Mouse (Mus musculus) hindbrain, embryonic 14.5 days (tissue): ENCODE measurements around the gene Klc2. TPM values are rescaled to one million over a fixed set of nuclear protein-coding genes. Genes with fewer than 3 reads are reported as not detected.

Source experiments
- ATAC-seq: fragments of 200-750 bp; cut with Nextera tagmentation; 2 replicates; pipeline ENCODE4 v1.8.0; 2017; ENCODE audit warnings: moderate number of reproducible peaks, mild to moderate bottlenecking, moderate TSS enrichment, moderate library complexity; ENCODE audit not compliant: low FRiP score
- DNase-seq: peaks from one replicate; pipeline ENCODE4 v3.0.0-alpha.2; 2015; ENCODE audit warnings: low spot score
- H3K27ac ChIP-seq: fragments of 300-500 bp; sonication (generic); 2 replicates; pipeline ENCODE4 v1.5.1; 2014; ENCODE audit warnings: mild to moderate bottlenecking, moderate library complexity
- H3K27me3 ChIP-seq: fragments of 300-500 bp; sonication (generic); 2 replicates; pipeline ENCODE4 v1.6.1; 2014; ENCODE audit warnings: mild to moderate bottlenecking, low read length, mixed read lengths; ENCODE audit not compliant: control insufficient read depth, insufficient read depth
- H3K36me3 ChIP-seq: fragments of 300-500 bp; sonication (generic); replicated peaks from 2 replicates; pipeline ENCODE4 v1.6.1; 2014; ENCODE audit not compliant: control insufficient read depth, insufficient read depth
- H3K4me1 ChIP-seq: fragments of 300-500 bp; sonication (generic); replicated peaks from 2 replicates; pipeline ENCODE4 v1.6.1; 2014; ENCODE audit warnings: antibody characterized with exemption, low read length, mixed read lengths; ENCODE audit not compliant: control insufficient read depth, insufficient read depth
- H3K4me2 ChIP-seq: fragments of 300-500 bp; sonication (generic); replicated peaks from 2 replicates; pipeline ENCODE4 v1.6.1; 2014; ENCODE audit warnings: mild to moderate bottlenecking, moderate library complexity
- H3K4me3 ChIP-seq: fragments of 300-500 bp; sonication (generic); replicated peaks from 2 replicates; pipeline ENCODE4 v1.5.1; 2014; ENCODE audit warnings: mild to moderate bottlenecking, low read length
- H3K9ac ChIP-seq: fragments of 300-500 bp; sonication (generic); 2 replicates; pipeline ENCODE4 v1.6.1; 2014
- H3K9me3 ChIP-seq: fragments of 300-500 bp; sonication (generic); 2 replicates; pipeline ENCODE4 v1.6.1; 2016; ENCODE audit warnings: low read length; ENCODE audit not compliant: control insufficient read depth
- WGBS: fragments of 180-500 bp; shearing (Covaris S2); extraction: QIAGEN DNeasy Blood & Tissue Kit; methylation state at CpG from one replicate; pipeline ENCODE4 v1.1.7; 2014; 5-methylcytosine and 5-hydroxymethylcytosine counted together
- polyA plus RNA-seq: library from polyadenylated mRNA; unstranded; fragments of >200 nt; fragmentation: Nextera tagmentation; extraction: Ambion mirVana; gene quantifications from 2 replicates; pipeline ENCODE4 v1.2.1, GENCODE M21; 2014

Klc2 gene
- polyA plus RNA-seq, 1 experiment from 2014 or later: 72.7 TPM

- DNase-seq: no peak
- H3K27me3 ChIP-seq: no peaks in the 10 kb centered on the region
- ATAC-seq: no peak
- H3K9me3 ChIP-seq: no peaks in the 10 kb centered on the region
- H3K4me3 ChIP-seq: no peak overlapping the region
- H3K36me3 ChIP-seq: peaks cover 77% of the 10 kb centered on the region
- H3K27ac ChIP-seq: no peak overlapping the region
- no peak overlapping the region for H3K4me2 ChIP-seq
- WGBS: 20% methylated on average over 5 of the region's 5 CpGs
- peaks cover 7% of the 10 kb centered on the region for H3K4me1 ChIP-seq
- no peak overlapping the region for H3K9ac ChIP-seq
Observed at GRCm38 (mm10) chr19:5108271-5108575, 10.1 kb downstream of the Klc2 start.

- Histone ChIP-seq H3K27me3 (no peaks in the 10 kb centered on the region), H3K27ac (no peak overlapping the region), H3K36me3 (peaks cover 77% of the 10 kb centered on the region), H3K4me2 (no peak overlapping the region), H3K9me3 (no peaks in the 10 kb centered on the region), H3K4me3 (no peak overlapping the region), H3K4me1 (peaks cover 7% of the 10 kb centered on the region), H3K9ac (no peak overlapping the region)
- DNase-seq: no peak
- ATAC-seq: no peak
- 76% methylated on average over 18 of the region's 18 CpGs for WGBS
Observed at GRCm38 (mm10) chr19:5107556-5108270, 10.6 kb downstream of the Klc2 start.

- DNase-seq: peak; percentile 99
- H3K4me3 ChIP-seq: peak within 1 kb of the TSS; percentile 62
- peak within 1 kb of the TSS; percentile 94 for H3K27ac ChIP-seq
- no peaks in the 10 kb centered on the region for H3K9me3 ChIP-seq
- H3K27me3 ChIP-seq: no peaks in the 10 kb centered on the region
- peak within 1 kb of the TSS; percentile 91 for H3K9ac ChIP-seq
- H3K36me3 ChIP-seq: peaks cover 77% of the 10 kb centered on the region
- 1% methylated on average over 41 of the region's 46 CpGs for WGBS
- peaks cover 7% of the 10 kb centered on the region for H3K4me1 ChIP-seq
- peak; percentile 95 for ATAC-seq
- peak within 1 kb of the TSS; percentile 92 for H3K4me2 ChIP-seq
Observed at GRCm38 (mm10) chr19:5106731-5107191, 11.6 kb downstream of the Klc2 start, which contains the start of gene Rab1b. Gene Rab1b, minus strand, starts transcription at chr19:5107072.

GRCm38 (mm10) chr19:5106074-5106473, 12.3 kb downstream of the Klc2 start:
- H3K36me3 ChIP-seq: peaks cover 77% of the 10 kb centered on the region
- WGBS: 24% methylated on average over 9 of the region's 9 CpGs
- peak overlapping the region; percentile 62 for H3K4me3 ChIP-seq
- no peaks in the 10 kb centered on the region for H3K9me3 ChIP-seq
- DNase-seq (no peak), ATAC-seq (no peak)
- H3K4me2 ChIP-seq: peak overlapping the region; percentile 92
- peak overlapping the region; percentile 94 for H3K27ac ChIP-seq
- peaks cover 7% of the 10 kb centered on the region for H3K4me1 ChIP-seq
- H3K27me3 ChIP-seq: no peaks in the 10 kb centered on the region
- H3K9ac ChIP-seq: peak overlapping the region; percentile 91

- Histone ChIP-seq H3K9ac (peak within 1 kb of the TSS; percentile 99), H3K4me2 (peak within 1 kb of the TSS; percentile 56), H3K4me3 (peak within 1 kb of the TSS; percentile 69), H3K27me3 (no peaks in the 10 kb centered on the region), H3K9me3 (no peaks in the 10 kb centered on the region), H3K4me1 (peaks cover 43% of the 10 kb centered on the region), H3K27ac (peak within 1 kb of the TSS; percentile 96), H3K36me3 (peaks cover 48% of the 10 kb centered on the region)
- WGBS: 1% methylated on average over 21 of the region's 48 CpGs
- peak; percentile 79 for DNase-seq
- ATAC-seq: peak; percentile 70
Observed at GRCm38 (mm10) chr19:5098363-5099143, 19.8 kb downstream of the Klc2 start, which contains the start of gene Cnih2. Gene Cnih2, minus strand, starts transcription at chr19:5098521.

GRCm38 (mm10) chr19:5097521-5098362, 20.6 kb downstream of the Klc2 start:
- peaks cover 49% of the 10 kb centered on the region for H3K4me1 ChIP-seq
- H3K4me3 ChIP-seq: peak overlapping the region; percentile 69
- ATAC-seq: peak; percentile 15; the same call in 1 of the 2 replicates
- peak overlapping the region; percentile 99 for H3K9ac ChIP-seq
- peak; percentile 58 for DNase-seq
- peak overlapping the region; percentile 56 for H3K4me2 ChIP-seq
- H3K27ac ChIP-seq: peak overlapping the region; percentile 96
- H3K36me3 ChIP-seq: peaks cover 48% of the 10 kb centered on the region
- 1% methylated on average over 28 of the region's 31 CpGs for WGBS
- H3K27me3 ChIP-seq: no peaks in the 10 kb centered on the region
- H3K9me3 ChIP-seq: no peaks in the 10 kb centered on the region

- Histone ChIP-seq H3K27me3 (no peaks in the 10 kb centered on the region), H3K9me3 (no peaks in the 10 kb centered on the region), H3K4me1 (peaks cover 49% of the 10 kb centered on the region), H3K27ac (peak overlapping the region; percentile 96), H3K36me3 (peaks cover 48% of the 10 kb centered on the region), H3K4me2 (peak overlapping the region; percentile 56), H3K4me3 (peak overlapping the region; percentile 69), H3K9ac (peak overlapping the region; percentile 99)
- no peak for DNase-seq
- 6% methylated on average over 9 of the region's 9 CpGs for WGBS
- ATAC-seq: no peak
Observed at GRCm38 (mm10) chr19:5095887-5096474, 22.4 kb downstream of the Klc2 start.

GRCm38 (mm10) chr19:5094746-5095417, 23.5 kb downstream of the Klc2 start:
- WGBS: 26% methylated on average over 11 of the region's 11 CpGs
- H3K4me1 ChIP-seq: peaks cover 49% of the 10 kb centered on the region
- H3K27ac ChIP-seq: peak overlapping the region; percentile 96
- no peaks in the 10 kb centered on the region for H3K27me3 ChIP-seq
- no peak for DNase-seq
- H3K9ac ChIP-seq: peak overlapping the region; percentile 99
- no peaks in the 10 kb centered on the region for H3K9me3 ChIP-seq
- no peak for ATAC-seq
- H3K4me3 ChIP-seq: peak overlapping the region; percentile 69
- H3K36me3 ChIP-seq: peaks cover 46% of the 10 kb centered on the region
- peak overlapping the region; percentile 56 for H3K4me2 ChIP-seq
